Mouse (Mus musculus): ENCODE data around the gene Epb41. TPM values are rescaled to one million over a fixed set of nuclear protein-coding genes. Genes with fewer than 3 reads are reported as not detected.

Epb41 gene
- 10 to 100 TPM; 28.9 to 31.9 TPM for total RNA-seq (2021)

- intact Hi-C loops (cut with DNase I) = loop anchor here (5.0 kb wide), 1 partner anchor 158 kb away; no protein-coding TSS in a partner anchor
- peak; percentile 89 to 94 for DNase-seq (ENCODE audit: extremely low spot score in 1 of 2, low spot score in 2 of 2)
Observed at GRCm38 (mm10) chr4:132074933-132075769, at the start of gene Epb41. Epb41 (minus strand) TSS chr4:132075321.

GRCm38 (mm10) chr4:132123166-132123565 lies 48.0 kb upstream of the Epb41 start:
- no peak for DNase-seq (ENCODE audit: extremely low spot score in 1 of 2, low spot score in 2 of 2)
- intact Hi-C loops (cut with DNase I) = no loop called here

DNA sequence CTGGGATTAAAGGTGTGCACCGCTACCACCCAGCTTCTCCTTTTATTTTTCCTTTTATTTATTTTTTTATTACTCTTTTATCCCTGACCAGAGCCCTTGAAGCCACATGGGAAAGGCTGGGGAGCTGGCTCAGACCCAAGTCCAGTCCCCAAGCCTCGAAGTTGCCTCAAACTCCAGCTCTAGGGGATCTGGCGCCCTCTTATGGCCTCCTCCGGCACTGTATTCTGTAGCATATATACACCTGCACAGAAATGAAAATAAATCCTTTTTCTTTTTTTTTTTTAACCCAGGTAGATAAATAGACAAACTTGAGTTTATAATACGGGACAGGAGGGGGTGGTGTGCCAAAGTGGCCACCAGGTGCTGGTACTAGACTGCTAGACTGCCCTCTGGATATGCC lies 46.6 kb upstream of the Epb41 start:
- no peak for DNase-seq (ENCODE audit: extremely low spot score in 1 of 2, low spot score in 2 of 2)

DNA sequence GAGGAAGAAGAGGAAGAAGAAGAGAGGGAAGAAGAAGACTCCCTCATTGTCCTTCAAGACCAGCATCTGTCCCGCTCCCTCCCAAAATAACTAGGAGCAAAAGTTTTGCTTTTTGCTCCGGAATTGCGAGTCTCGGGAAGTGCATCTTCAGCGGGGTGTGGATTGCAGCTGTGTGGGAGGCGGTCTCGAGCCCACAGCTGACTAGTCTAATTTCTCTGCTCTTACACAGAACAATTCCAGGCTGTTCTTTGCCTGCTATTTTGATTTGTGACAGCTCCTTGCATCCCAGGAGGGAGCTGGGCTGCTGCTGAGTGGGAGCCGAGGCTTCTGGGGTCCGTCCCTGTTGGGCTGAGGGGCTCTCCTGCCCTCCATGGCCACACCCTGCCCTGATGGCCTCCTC lies 44.4 kb upstream of the Epb41 start:
- no peak for DNase-seq (ENCODE audit: extremely low spot score in 1 of 2, low spot score in 2 of 2)
- intact Hi-C loops (cut with DNase I) = no loop called here

More for the DNA sequence above, 46.6 kb upstream of the Epb41 start:
- intact Hi-C loops (cut with DNase I) = no loop called here

GRCm38 (mm10) chr4:132116315-132116714 lies 41.2 kb upstream of the Epb41 start:
- DNase-seq (ENCODE audit: extremely low spot score in 1 of 2, low spot score in 2 of 2) = no peak
- intact Hi-C loops (cut with DNase I) = no loop called here

DNA sequence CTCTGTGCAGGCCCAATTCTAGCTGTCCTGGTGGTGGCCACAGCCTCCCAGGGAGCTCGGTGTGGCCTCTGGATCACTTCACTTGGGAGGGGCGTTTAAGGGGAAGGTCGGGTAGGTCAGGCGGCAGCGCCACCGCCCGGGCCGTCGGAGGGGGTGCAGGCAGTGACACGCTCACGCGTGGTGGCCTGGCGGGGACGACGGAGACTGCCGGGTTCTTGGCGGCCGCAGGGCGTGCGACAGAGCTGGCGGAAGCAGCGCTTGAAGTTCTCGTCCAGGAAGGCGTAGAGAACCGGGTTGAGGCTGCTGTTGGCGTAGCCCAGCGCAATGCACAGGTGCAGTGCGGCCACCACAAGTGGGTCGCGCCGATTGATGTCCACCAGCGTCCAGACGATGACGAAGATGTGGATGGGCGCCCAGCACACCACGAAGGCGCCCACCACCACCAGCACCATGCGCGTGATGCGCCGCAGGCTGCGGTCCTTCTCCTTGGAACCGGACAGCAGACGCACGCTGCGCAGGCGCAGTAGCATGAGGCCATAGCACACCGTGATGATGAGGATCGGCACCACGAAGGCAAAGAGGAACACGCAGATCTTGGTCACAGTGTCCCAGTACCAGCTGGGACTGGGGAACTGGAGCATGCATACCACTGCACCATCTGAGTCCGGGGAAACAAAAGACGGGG lies 38.4 kb upstream of the Epb41 start:
- intact Hi-C loops (cut with DNase I) = no loop called here
- peak in 1 of 2 experiments; percentile 38 for DNase-seq (ENCODE audit: extremely low spot score in 1 of 2, low spot score in 2 of 2)

- DNase-seq (ENCODE audit: extremely low spot score in 1 of 2, low spot score in 2 of 2) = no peak
- intact Hi-C loops (cut with DNase I) = no loop called here
Observed at GRCm38 (mm10) chr4:132111227-132111626, 36.1 kb upstream of the Epb41 start.

GRCm38 (mm10) chr4:132108221-132108620 lies 33.1 kb upstream of the Epb41 start:
- DNase-seq (ENCODE audit: extremely low spot score in 1 of 2, low spot score in 2 of 2) = no peak
- intact Hi-C loops (cut with DNase I) = no loop called here

GRCm38 (mm10) chr4:132101152-132101551 lies 26.0 kb upstream of the Epb41 start:
- no peak for DNase-seq (ENCODE audit: extremely low spot score in 1 of 2, low spot score in 2 of 2)
- intact Hi-C loops (cut with DNase I) = no loop called here

DNA sequence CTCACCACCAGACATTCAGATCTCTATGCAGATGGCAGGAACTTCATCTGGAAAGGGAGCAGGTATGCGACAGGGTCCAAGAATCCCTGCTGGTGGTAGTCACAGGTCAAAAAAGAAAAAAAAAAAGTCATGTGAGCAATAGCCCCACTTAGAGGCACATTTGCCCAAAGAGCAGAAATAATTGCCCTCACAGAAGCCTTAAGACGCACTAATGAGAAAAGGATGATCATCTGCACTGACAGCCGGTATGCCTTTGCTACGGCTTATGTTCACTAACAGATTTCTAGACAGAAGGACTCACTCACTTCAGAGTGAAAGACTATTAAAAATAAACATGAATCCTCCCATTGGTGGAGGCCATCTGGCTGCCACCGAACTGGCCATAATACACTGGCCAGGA lies 24.4 kb upstream of the Epb41 start:
- DNase-seq (ENCODE audit: extremely low spot score in 1 of 2, low spot score in 2 of 2) = no peak
- intact Hi-C loops (cut with DNase I) = no loop called here

GRCm38 (mm10) chr4:132095043-132095442 lies 19.9 kb upstream of the Epb41 start:
- no peak for DNase-seq (ENCODE audit: extremely low spot score in 1 of 2, low spot score in 2 of 2)
- intact Hi-C loops (cut with DNase I) = no loop called here

DNA sequence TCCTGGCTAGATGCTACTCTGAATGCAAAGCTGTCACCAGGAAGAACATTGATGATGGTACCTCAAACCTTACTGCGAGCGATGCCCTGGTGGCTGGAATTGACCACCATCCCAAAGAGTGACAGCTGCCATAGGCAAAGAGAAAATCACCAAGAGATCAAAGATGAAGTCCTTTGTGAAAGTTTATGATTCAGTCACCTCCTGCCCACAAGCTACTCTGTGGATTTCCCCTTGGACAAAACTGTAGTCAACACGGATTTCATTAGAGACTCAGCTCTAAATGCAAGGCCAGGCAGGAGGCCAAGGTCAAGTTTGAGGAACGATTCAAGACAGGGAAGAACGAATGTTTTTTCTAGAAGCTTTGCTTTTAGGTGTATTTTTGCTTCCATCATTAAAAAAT lies 18.8 kb upstream of the Epb41 start:
- intact Hi-C loops (cut with DNase I) = no loop called here
- DNase-seq (ENCODE audit: extremely low spot score in 1 of 2, low spot score in 2 of 2) = no peak

DNA sequence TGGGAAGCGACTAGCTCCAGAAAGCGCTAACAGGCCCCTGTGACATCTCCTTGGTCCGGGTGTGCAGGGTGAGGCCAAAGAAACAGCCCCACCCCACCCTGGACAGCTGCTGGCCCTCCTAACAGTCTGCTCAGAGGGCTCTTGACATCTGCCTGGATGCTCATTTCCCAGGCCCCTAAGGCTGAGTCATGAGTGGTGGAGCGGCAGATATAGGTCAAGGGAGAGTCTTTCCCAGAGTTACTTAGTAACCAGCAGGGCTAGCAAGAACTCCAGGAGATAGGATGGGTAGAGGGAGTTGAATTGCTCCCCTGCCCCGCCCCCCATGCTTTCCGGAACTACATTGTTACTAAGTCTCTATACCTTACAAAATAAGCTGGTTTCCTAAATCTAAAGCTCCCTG lies 18.0 kb upstream of the Epb41 start:
- intact Hi-C loops (cut with DNase I) = no loop called here
- no peak for DNase-seq (ENCODE audit: extremely low spot score in 1 of 2, low spot score in 2 of 2)

DNA sequence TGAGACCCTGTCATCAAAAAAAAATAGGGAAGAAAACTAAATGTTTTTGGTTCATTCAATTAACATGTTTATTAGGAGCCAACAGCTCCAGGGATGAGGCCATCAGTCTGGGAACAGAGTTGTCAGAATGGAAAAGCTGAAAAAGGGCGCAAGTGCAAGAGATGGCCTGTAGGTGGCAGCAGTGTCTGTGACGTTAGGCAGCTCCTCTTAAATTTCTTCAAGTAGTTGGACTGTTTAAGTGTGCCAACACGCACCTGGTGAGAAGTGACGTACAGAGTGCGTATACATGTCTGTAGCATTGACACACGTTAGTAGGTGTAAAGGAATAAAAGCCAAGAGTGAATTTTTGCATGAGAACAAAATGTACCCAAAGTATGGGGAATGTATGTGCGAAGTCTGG lies 13.8 kb upstream of the Epb41 start:
- DNase-seq (ENCODE audit: extremely low spot score in 1 of 2, low spot score in 2 of 2) = peak; percentile 46 to 56
- intact Hi-C loops (cut with DNase I) = loop anchor here (2.0 kb wide), 1 partner anchor 90 kb away; no protein-coding TSS in a partner anchor

- DNase-seq (ENCODE audit: extremely low spot score in 1 of 2, low spot score in 2 of 2) = no peak
- intact Hi-C loops (cut with DNase I) = no loop called here
Observed at GRCm38 (mm10) chr4:132085114-132085513, 10.0 kb upstream of the Epb41 start.

GRCm38 (mm10) chr4:132080492-132080983 lies 5.4 kb upstream of the Epb41 start:
- intact Hi-C loops (cut with DNase I) = no loop called here

GRCm38 (mm10) chr4:132079555-132080275 lies 4.6 kb upstream of the Epb41 start:
- DNase-seq (ENCODE audit: extremely low spot score in 1 of 2, low spot score in 2 of 2) = peak in 1 of 2 experiments; percentile 71
- intact Hi-C loops (cut with DNase I) = loop anchor here (2.0 to 5.0 kb wide), 3 partner anchors 103 to 219 kb away; no protein-coding TSS in a partner anchor

More at GRCm38 (mm10) chr4:132080492-132080983, 5.4 kb upstream of the Epb41 start:
- DNase-seq (ENCODE audit: extremely low spot score in 1 of 2, low spot score in 2 of 2) = no peak

- intact Hi-C loops (cut with DNase I) = loop anchor here (2.0 to 5.0 kb wide), 3 partner anchors 102 to 218 kb away; no protein-coding TSS in a partner anchor
- DNase-seq (ENCODE audit: extremely low spot score in 1 of 2, low spot score in 2 of 2) = no peak
Observed at GRCm38 (mm10) chr4:132078296-132078714, 3.2 kb upstream of the Epb41 start.

GRCm38 (mm10) chr4:132077445-132077844 lies 2.3 kb upstream of the Epb41 start:
- intact Hi-C loops (cut with DNase I) = loop anchor here (5.0 kb wide), 1 partner anchor 160 kb away; no protein-coding TSS in a partner anchor
- no peak for DNase-seq (ENCODE audit: extremely low spot score in 1 of 2, low spot score in 2 of 2)

Data from left cerebral cortex, postnatal 10 days (tissue).